Mouse (Mus musculus) fibroblast of lung, adult 2 months (primary cell): Measurements from ENCODE around the gene Rab43.
A peak's percentile ranks its signal among the peaks of the same experiment; 100 is the strongest.

Source experiments
- DNase-seq: peaks from one replicate; pipeline ENCODE4 v3.0.0-alpha.2; 2011; ENCODE audit warnings: low read depth

Gene Rab43

DNA sequence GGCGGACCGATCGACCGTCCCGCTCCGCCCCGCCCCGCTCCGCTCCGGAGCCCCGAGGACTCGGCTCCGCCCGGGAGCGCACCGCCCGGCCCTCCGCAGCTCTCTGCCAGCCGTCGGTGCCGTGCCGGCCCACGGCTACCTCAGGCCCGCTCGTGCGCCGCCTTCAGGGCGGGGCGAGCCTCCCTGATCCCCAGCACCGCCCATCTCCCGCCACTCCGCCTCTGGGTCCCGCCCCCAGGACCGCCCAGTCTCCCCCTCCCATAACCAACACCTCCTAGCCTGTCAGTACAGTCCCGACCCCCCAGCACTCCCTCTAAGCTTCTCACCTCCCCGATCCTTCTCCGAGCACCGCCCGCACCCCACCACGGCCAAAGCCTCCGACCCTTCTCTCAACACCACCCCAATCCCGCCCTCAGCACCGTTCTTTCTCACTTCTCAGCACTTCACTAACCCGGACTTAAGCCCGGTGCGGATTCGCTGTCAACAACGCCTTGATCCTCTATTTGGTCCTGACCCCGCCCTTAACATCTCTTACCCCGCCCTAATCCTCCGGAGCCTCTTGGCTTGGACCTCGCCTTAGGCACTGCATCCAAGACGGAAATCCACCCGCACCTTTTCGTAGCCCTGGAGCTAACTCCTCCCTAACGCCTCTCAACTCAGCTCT, at the start of gene Rab43:
Gene Rab43, minus strand, starts transcription at position 490 of the 664 bp plus-strand sequence.
- peak; percentile 76 for DNase-seq

DNA sequence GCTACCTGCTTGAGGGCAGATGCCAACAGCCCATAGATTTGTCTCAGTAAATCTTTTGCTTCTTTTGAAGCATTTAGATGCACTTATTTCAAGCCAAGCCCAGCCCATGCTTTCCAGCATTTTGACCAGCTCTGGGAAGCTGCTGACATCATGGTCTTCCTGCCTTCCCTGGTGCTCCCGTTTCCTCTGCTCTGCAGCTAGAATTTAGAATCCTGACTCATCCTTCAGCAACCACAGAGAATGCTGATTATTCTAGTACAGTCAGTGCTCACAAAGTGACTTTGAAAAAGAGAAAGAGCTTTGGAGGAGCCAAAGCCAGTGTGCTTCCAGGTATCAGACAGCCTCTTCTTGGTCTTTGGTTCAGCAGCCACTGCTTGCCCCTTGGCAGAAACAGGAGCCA, 45.1 kb upstream of the Rab43 start:
- no peak for DNase-seq

DNA sequence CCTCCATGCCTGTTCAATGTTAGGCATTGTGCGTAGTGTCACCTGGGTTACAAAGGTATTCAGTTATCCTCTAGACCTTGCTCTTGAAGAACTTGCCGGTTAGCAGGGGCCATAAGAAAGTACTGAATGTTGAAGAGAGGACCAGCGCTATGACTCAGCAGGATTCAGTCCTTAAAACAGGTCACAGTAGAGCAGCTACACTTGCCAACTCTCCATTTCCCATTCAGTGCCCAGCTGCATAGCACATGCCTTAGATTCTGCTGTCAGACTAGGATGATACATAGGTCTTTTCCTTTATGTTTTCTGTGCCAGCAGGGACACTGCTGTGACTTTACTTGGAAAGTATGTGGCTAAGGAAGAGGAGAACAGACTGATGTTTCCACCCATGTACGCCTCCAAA, 41.5 kb upstream of the Rab43 start:
- no peak for DNase-seq

DNA sequence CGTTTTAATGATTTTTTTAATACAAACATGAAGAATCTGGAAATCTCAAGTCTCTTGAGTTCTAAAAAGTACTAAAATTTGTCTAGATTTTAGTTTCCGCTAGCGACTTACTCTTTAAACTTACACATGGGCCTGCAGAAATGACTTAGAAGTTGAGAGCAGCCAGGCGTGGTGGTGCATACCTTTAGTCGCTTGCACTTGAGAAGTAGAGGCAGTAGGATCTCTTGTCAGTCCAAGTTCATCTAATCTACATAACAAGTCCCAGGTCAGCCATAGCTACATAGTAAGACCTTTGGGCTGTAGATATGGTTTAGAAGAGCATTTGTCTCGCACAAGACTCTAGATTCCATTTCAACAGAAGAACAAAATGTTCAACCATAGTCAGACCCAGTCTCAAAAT, 39.9 kb upstream of the Rab43 start:
- DNase-seq: no peak

DNA sequence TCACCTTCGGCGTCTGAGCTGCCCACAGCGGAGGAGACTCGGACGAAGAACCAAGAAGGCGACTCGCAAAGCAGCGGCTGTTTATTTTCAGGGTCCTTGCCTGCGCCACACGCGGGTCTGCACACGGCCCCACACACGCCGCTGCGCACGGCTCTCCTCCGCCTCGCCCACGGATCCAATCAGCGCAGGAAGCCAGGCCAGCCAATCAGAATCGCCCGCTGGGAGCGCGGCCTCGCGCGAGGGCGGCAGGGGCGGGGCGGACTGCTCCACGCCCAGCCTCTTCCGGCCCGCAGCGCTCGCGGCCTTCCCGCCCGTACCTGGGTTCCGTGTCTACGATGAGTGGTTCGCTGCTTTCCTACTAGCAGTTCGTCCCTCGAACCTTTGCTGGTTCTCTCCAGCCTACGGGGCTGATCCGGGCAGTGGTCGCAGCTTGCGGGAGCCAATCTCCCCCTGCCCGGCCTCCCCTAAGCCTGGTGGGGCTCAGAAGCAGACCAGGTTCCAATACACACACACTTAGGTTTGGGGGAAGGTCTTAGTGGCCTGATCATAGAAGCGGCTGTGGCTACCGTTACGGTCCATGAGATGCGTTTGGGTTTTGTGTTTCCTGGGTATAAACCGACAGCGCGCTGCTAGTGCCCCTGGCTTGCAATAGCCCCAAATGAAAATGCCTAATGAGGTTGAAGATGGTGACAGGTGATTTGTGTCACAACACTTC, 39.1 kb upstream of the Rab43 start, which contains the start of gene Cnbp:
Gene Cnbp, minus strand, starts transcription at position 207 of the 715 bp plus-strand sequence.
- peak; percentile 89 for DNase-seq

DNA sequence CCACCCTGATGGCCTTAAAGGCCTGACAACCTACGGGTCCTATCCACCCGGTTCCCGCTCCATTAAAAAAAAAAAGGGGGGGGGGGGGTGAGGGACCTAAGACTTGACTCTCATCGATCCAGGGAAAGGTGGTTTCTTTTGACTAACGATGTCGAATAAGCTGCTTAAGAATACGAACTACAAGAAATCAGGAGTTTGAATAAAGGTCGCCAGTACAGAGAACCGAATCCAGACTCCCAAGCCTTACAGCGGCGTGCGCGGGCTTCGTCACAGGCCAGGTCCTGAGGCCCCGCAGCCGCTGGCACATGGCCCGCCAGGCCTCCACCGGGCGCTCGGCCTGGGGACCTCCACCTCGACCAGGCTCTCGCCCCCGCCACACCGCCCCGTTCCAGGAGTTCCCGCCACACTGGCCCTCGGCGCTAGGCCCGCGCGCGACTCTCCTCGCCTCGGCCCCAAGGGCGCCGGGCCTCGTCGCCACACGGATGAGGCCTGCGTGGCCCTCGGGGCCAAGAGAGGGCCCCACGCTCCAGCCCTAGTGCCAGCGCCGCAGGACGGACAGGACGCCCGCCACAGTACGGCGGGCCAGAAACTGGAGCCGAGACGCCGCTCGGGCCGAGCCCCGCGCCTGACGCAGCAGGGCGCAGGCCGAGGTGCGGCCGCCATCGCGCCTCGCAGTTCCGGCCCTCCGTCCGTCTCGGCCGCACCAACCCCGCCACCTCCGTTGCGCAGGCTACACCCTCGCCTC, 38.4 kb upstream of the Rab43 start:
- DNase-seq: no peak

DNA sequence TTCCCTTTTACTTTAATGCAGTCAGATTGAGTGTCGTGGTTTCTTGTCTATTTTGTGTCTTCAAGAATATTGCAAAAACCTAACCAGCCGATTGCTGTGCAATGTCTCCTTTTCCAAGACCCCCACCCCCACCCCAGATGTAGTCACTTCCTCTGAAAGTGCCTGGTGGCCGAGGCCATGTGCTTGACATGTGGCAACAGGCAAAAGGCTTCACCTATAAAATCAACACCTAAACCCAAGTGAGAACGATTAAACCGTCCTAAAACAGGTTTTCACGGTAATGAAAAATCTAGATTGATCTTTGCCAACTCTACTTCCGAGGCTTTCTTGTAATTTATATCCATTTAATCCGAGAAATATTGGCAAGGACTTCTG, 37.8 kb upstream of the Rab43 start:
- DNase-seq: no peak

DNA sequence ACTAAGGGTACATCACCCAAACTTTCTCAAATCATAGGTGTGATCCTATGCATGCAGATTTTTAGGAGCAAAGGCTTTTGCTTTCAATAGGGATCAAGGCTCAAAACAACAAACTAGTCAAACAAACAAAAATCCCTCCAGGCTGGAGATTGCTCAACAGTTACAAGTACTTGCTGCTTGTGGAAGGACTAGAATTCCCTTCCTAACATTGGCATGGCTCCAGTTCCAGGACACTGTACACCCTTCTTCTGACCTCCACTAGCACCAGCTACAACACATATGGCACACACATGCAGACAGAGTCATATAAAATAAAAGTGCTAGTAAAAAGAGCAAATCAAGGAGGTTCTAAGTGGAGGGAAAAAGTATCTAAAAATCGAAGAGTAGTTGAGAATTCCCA, 34.8 kb upstream of the Rab43 start:
- no peak for DNase-seq

DNA sequence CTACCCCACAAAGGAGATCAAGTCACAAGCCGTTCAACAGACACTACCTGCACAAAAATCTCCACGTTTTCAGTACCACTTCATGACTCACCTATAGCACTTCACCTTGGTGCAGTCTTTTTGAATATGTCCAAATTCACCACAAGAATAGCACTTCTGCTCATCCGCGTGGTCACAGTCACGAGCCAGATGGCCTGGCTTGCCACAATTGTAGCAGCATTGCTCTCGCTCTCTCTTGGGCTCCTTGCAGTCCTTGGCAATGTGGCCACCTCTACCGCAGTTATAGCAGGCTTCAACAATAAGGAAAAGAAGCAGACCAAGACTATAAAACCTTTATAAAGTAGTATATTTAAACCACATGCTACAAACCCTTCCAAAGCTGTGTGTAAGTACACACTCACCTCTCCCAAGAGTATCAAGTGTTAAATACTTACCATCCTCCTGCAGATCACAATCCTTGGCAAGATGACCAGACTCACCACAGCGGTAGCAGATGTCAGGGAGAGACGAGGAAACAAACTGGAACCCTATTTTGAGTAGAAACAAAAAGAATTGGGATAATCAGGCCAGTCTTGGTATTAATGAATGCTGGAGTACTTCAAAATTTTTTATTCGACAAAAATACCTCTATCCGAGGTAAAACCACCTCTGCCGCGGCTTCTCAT, 33.2 kb upstream of the Rab43 start:
- DNase-seq: no peak

DNA sequence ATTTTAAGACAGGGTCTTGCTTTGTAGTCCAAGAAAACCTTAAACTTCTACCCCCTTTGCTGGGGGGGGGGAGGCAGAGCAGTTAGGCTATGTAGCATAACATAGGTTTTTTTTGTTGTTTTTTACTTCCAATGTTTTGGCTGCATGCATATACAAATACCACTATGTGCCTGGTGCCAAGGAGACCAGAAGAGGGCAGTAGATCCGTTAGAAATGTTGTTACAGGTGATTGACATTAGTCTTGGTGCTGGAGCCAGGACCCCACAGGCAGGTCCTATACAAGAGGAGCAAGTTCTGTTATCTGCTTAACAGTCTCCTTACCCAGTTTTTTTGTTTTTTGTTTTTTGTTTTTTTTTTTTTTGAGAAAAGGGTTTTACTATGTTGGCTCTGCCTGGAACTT, 30.3 kb upstream of the Rab43 start:
- no peak for DNase-seq

DNA sequence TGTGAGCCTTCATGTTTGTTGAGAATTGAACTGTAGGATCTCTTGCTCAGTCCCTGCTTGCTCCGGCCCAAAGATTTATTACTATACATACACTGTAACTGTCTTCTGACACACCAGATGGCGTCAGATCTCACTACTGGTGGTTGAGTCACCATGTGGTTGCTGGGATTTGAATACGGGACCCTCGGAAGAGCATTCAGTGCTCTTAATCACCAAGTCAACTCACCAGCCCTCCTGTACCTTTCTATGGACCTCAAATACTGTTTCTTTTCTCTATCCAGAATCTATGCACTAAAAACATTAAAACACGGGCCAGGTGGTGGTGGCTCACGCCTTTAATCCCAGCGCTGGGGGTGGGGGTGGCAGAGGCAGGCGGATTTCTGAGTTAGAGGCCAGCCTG, 29.7 kb upstream of the Rab43 start:
- no peak for DNase-seq

DNA sequence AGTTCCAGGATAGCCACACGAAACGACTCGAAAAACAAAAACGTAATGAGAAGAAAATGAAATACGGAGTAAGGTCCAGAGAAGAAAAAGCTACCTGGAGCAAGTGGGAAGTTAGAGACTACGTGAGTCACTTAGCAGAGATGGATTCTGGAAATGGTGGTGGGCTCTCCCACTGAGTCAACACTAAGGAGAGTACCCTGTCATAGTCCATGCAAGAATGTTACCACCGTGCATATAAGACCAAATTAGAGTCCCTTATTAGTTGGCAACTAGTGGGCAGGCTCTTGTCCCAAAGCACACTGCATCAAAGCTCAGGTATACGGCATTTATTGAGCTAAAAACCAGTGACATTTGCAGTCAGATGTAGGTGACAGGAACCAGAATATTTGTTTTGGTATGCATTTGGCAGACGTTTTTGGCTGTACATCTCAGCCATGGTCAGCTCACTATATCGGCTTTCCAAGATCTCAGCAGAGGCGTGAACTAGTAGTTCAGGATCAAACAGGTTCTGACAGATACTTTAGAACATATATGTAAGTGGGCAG, 27.9 kb upstream of the Rab43 start:
- DNase-seq: no peak

DNA sequence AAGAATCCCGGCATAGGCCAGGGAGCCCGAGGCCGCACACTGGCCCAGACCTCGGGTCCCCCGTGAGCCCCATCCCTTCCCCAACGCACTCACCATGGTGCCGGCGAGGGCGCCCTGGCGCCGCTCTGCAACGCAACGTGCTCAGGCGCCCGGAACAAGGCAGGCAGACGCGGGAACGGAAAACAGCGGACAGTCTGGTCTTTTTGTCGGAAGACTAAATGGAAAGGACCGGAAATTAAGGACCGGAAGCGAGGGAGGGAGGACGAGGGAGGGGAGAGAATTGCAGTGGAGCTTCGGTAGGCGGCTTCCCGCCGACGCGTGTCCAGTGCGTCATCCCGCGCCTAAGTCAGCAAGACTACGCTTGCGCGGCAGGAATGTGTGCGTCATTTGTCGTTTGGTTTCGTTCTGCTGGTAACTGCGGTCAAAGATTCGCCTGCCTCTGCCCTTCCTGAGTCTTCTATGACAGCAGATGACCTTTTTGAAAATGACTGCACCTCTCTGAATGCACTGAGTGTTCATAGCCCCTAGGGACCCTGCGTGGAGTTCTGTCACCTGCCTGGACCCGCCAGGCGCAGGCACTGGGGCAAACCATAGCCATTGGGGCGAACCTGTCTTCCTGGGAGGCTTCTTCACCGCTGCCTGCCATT, 26.7 kb upstream of the Rab43 start, which contains the start of gene Isy1:
Gene Isy1, minus strand, starts transcription at position 248 of the 647 bp plus-strand sequence.
- peak; percentile 94 for DNase-seq

DNA sequence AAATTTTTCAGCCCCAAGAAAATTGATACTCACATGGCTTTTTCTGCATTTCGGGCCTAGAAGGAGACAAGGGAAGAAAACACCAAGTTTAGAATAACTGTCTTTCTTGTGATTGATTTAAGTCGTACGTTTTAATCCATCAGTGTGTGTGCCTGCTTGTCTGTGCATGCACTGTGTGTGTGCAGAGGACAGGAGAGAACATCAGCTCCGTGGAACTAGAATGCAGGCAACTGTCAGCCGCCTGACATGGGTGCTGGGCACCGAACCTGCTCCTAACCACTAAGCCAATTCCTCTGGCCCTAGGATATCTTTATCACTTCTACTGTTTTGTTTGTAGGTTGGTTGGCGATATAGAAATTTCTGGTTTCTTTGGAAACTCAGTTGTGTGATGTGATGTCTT, 23.7 kb upstream of the Rab43 start, which contains the start of gene Gm45140:
Gene Gm45140, minus strand, starts transcription at position 101 of the 400 bp plus-strand sequence.
- no peak for DNase-seq

DNA sequence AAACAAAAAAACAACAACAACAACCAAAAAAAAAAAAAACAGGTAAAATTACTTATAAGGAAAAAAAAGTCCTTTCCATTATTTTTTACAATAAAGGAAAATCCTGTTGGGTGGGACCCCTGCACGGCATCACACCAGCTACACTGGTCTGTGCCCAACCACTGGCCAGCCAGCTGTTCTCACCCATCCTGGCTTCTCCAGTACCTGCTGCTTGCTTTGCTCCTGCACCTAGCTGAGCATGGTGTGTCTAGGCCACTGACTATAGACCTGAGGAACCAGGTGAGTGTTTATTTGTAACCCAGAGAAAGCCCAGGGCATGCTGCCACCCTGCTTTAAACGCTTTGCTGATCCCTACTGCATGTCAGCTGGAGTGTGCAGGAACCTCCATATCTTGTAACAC, 8.4 kb upstream of the Rab43 start:
- no peak for DNase-seq

DNA sequence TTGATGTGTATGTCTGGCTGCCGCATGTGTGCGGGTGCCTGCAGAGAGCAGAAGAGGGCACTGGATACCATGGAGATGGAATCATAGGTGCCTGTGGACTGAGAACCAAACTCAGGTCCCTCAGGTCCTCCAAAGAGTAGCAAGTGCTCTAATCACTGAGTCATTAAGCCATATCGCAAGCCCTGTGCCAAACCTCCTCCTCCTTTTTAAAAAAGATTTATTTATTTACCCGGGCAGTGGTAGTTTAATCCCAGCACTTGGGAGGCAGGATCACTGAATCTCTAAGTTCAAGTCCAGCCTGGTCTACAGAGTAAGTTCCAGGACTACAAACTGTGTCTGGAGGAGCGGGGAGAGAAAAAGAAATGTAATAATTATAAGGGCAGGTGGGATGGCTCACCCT, 2.5 kb upstream of the Rab43 start:
- no peak for DNase-seq

DNA sequence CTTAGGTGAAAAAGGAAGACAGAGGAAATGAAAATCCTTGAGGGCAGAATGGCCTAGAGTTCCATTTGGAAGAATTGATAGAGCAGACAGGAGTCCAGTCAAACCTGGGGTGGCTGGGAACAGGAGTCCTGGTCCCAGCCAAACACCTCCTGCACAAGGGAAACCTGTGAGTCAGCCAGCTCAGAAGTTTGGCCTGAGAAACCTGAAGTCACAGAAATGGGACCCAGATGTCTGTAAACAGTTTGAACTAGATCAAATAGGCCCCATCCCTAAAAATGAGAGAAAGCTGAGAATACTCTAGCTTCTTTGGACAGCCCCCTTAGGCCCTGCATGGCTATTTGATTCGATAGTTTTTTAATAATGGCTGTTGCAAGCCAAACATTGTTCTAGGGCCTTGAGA, 692 bp upstream of the Rab43 start:
- DNase-seq: no peak

DNA sequence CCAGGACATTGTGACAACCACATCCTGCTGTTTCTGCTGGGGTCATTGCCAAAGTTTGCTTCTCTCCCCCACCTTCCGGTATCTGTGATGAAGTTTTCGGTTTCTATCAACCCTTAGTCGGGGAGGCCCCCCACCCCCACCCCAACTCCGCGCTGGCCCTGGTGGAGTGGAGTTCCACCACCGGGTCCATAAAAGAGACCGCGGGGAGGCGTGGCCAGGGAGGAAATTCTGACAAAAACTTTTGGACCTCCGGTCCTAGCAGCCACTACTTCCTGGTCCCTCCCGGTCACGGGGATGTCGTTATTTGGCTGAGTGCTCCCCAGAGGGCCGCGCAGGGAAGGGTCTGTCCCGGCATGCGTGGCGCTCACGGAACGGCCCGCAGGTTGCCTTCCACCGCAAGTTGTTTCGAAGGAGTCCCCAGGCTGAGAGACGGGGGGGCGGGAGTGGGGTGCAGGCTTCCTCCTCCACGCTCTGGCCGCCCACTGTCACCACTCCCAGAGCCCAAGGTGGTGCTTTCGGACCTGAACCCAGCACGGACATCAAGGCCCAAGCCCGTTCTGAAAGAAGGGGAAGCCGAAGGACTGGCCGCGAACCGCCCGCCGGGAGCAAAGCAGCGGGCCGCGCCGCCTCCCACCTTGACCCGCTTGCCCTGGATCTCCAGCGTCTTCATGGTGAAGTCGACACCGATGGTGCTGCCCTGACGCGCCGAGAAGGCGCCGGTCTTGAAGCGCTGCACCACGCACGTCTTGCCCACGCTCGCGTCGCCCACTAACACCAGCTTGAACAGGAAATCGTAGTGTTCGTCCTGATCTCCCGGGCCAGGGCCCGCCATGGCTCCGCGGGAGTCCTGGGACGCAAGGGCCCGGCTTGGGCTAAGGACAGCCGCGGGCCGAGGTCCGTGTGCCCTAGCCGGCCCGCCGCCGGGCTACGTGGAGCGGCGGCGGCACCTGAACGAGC, 973 bp downstream of the Rab43 start:
- no peak for DNase-seq

DNA sequence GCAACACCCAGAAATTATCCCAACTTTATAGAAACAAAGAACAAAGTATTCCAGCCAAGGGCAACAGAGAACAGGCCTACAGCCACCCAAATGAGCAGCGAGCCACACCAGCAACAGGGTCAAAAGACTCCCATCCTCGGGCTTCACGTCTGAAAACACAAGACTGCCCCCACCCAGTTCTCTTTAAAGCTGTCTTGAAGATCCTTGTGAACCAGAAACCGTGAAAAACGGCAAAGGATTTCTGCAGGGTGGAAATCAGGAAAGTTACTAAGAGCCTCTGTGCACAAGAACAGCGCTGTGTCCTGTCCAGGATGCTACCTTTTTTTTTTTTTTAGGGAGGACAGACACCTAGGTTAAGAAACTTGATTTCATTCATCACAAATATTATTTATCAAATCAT, 1.7 kb downstream of the Rab43 start:
- DNase-seq: no peak

DNA sequence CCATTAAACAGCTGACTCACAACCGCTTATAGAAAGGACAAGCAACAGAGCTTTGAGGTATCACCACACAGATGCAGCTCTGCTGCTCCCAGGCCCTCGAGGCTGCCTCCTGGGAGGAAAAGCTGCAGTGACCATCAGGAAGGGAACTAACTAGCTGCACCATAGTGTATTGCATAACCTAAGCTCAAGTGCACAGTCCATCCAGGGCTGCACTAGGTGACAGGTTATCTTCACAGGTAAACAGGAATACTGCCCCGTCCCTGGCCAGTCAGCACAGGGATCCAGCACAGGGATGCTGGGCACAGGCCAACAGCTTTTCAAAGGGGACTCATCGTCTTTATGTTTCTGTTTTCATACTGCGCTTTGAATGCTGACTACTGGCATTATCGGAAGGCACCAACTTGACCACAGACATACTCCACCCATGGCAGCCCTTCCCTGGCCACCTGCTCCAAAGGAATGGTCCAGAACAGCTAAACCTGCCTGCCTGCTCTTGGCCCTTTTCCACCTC, 2.3 kb downstream of the Rab43 start:
- DNase-seq: no peak
